Mouse (Mus musculus): ENCODE results near the gene Nol6.
"Not testable (repeated sequence)": the region's sequence is repeated elsewhere in the genome, so short reads cannot be mapped to it uniquely, and the experiment has no call there.

The Nol6 gene

GRCm38 (mm10) chr4:41082803-41083202 lies 41.5 kb downstream of the Nol6 start:
- DNase-seq (ENCODE audit: low read depth), result not testable (repeated sequence)

GRCm38 (mm10) chr4:41081733-41082132 lies 42.5 kb downstream of the Nol6 start:
- DNase-seq (ENCODE audit: low read depth), result no peak

- no peak for DNase-seq (ENCODE audit: low read depth)
Measured at GRCm38 (mm10) chr4:41078726-41079125, 45.5 kb downstream of the Nol6 start.

- no peak for DNase-seq (ENCODE audit: low read depth)
Measured at GRCm38 (mm10) chr4:41074461-41074860, 49.8 kb downstream of the Nol6 start.

- no peak for DNase-seq (ENCODE audit: low read depth)
Measured at GRCm38 (mm10) chr4:41073008-41073817, 51.0 kb downstream of the Nol6 start.

- no peak for DNase-seq (ENCODE audit: low read depth)
Measured at GRCm38 (mm10) chr4:41071500-41072429, 52.5 kb downstream of the Nol6 start.

- no peak for DNase-seq (ENCODE audit: low read depth)
Measured at GRCm38 (mm10) chr4:41065196-41065595, 59.1 kb downstream of the Nol6 start.

Data from naive thymus-derived CD4-positive, alpha-beta T cell, adult 2 months (primary cell).